Mouse (Mus musculus) small intestine, adult 2 months (tissue): ENCODE measurements around the gene Ppfibp1.

Source experiments
- CTCF ChIP-seq: fragments of 200-500 bp; IDR thresholded peaks from 2 replicates; pipeline ENCODE4 v1.5.1; 2012; ENCODE audit warnings: low read depth, mild to moderate bottlenecking, control low read depth, inconsistent platforms, low read length, moderate library complexity, mixed read lengths; ENCODE audit not compliant: insufficient replicate concordance, insufficient read length; ENCODE audit errors: extremely low read depth
- POLR2A ChIP-seq: fragments of 200-500 bp; IDR thresholded peaks from 2 replicates; pipeline ENCODE4 v1.6.1; 2012; ENCODE audit warnings: low read depth, mild to moderate bottlenecking, control low read depth, inconsistent platforms, low read length, moderate library complexity

GRCm38 (mm10) chr6:146929031-146929430, 40.7 kb downstream of the Ppfibp1 start:
- no peak for TF ChIP-seq CTCF
- no peak for TF ChIP-seq POLR2A
